8 mouse cellular contexts compared by ENCODE assay signal in the genomic region with DNA sequence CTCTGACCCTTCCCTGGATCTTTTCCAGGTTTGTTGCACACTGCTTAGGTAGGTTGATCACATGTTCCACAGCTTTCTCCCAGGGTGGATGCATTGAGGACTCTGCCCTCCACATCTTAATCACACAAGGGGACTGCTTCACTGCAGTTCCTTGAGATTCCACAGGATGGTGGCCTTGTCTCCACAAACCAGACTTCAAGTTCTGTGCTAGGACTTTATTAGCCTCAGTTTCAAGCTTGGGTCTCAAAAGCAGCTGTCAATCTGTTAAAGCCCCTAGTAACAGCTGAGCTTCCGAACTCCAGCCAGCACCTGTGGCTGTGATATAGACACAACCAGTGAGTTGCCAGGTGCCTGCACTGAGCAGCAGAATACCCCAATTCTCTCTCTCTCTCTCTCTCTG.
DNase-seq lines count a peak whose midpoint lies in the region; ATAC-seq and TF ChIP-seq lines count a peak whose summit lies in the region.

No protein-coding gene starts in this region.

- ATAC-seq in common myeloid progenitor, adult 5-6 weeks (replicated peaks; ENCODE audit: low read depth, poor library complexity, severe bottlenecking) = 0 out of 2 replicates have a peak, but pooled peaks have one; percentile 32
- ATAC-seq in midbrain, postnatal 0 days (ENCODE audit: low FRiP score) = peak; percentile 83
- no peak for ATAC-seq in megakaryocyte, adult 5-6 weeks (ENCODE audit: poor library complexity, severe bottlenecking)

- no peak overlapping the region for H3K4me3 ChIP-seq in heart, adult 2 months
- H3K4me3 ChIP-seq in kidney, adult 2 months (ENCODE audit: insufficient read depth, low read depth, low read length) = no peak overlapping the region
- H3K4me3 ChIP-seq in midbrain, postnatal 0 days (ENCODE audit: low read depth, low read length) = no peak overlapping the region

- peak; percentile 83 for TF ChIP-seq CTCF in heart, adult 2 months (IDR thresholded peaks at IDR 0.05)
- TF ChIP-seq CTCF in kidney, adult 2 months (conservative IDR thresholded peaks at IDR 0.05; ENCODE audit: insufficient read depth, insufficient read length, low read depth, low read length) = peak; percentile 66; the same call in 1 of the 2 replicates
- peak; percentile 91 for TF ChIP-seq CTCF in midbrain, postnatal 0 days (IDR thresholded peaks at IDR 0.05)

- H3K79me2 ChIP-seq in heart, adult 2 months (replicated peaks; ENCODE audit: control insufficient read depth, insufficient read depth, low read length) = no peaks in the 10 kb centered on the region

- H3K36me3 ChIP-seq in heart, adult 2 months (ENCODE audit: control insufficient read depth, insufficient read depth, low read length) = no peaks in the 10 kb centered on the region
- H3K36me3 ChIP-seq in kidney, adult 2 months (ENCODE audit: control insufficient read depth, insufficient read depth, low read length) = no peaks in the 10 kb centered on the region
- no peaks in the 10 kb centered on the region for H3K36me3 ChIP-seq in midbrain, postnatal 0 days (ENCODE audit: insufficient read depth, low read length)

- WGBS in heart, adult 2 months = 21% methylated on average over 1 of the region's 1 CpGs
- WGBS in kidney, adult 2 months = 10% methylated on average over 1 of the region's 1 CpGs
- 8% methylated on average over 1 of the region's 1 CpGs for WGBS in midbrain, postnatal 0 days

- no peak for TF ChIP-seq EP300 in heart, adult 2 months (IDR thresholded peaks at IDR 0.05; ENCODE audit: insufficient read depth, low read depth, low read length)

- no peaks in the 10 kb centered on the region for H3K27me3 ChIP-seq in heart, adult 2 months (ENCODE audit: control insufficient read depth, insufficient read depth, low read length)
- H3K27me3 ChIP-seq in kidney, adult 2 months (replicated peaks; ENCODE audit: control insufficient read depth, insufficient read depth, low read length) = no peaks in the 10 kb centered on the region
- no peaks in the 10 kb centered on the region for H3K27me3 ChIP-seq in midbrain, postnatal 0 days (ENCODE audit: insufficient read depth, low read length)

- intact Hi-C loops in heart, adult 2 months (cut with DNase I) = loop anchor here (1.0 to 5.0 kb wide), 2 partner anchors 213 to 356 kb away; no protein-coding TSS in a partner anchor
- intact Hi-C loops in heart, postnatal 25 days (cut with DNase I) = loop anchor here (5.0 kb wide), 1 partner anchor 356 kb away; no protein-coding TSS in a partner anchor
- intact Hi-C loops in left cerebral cortex, postnatal 14 days (cut with DNase I) = loop anchor here (1.0 to 5.0 kb wide), 2 partner anchors 212 to 356 kb away; no protein-coding TSS in a partner anchor

- no peaks in the 10 kb centered on the region for H3K9me3 ChIP-seq in midbrain, postnatal 0 days (ENCODE audit: low read length)

- H3K4me1 ChIP-seq in heart, adult 2 months (ENCODE audit: control insufficient read depth, insufficient read depth, low read length) = no peaks in the 10 kb centered on the region
- no peaks in the 10 kb centered on the region for H3K4me1 ChIP-seq in kidney, adult 2 months (ENCODE audit: control insufficient read depth, insufficient read depth, low read length)
- H3K4me1 ChIP-seq in midbrain, postnatal 0 days (ENCODE audit: insufficient read depth, low read length) = no peaks in the 10 kb centered on the region

- H3K27ac ChIP-seq in heart, adult 2 months = no peak overlapping the region
- H3K27ac ChIP-seq in kidney, adult 2 months (ENCODE audit: insufficient read depth, low read depth, low read length) = no peak overlapping the region
- H3K27ac ChIP-seq in midbrain, postnatal 0 days (ENCODE audit: low read depth, low read length) = no peak overlapping the region

- no peak overlapping the region for H3K4me2 ChIP-seq in midbrain, postnatal 0 days (ENCODE audit: low read depth, low read length, poor library complexity, severe bottlenecking)

- peak; percentile 9 to 42 for DNase-seq in heart, adult 2 months
- no peak for DNase-seq in heart, postnatal 25 days (ENCODE audit: low spot score)
- DNase-seq in gastrocnemius, postnatal 10 days = peak; percentile 28
- peak; percentile 56 for DNase-seq in kidney, adult 2 months
- DNase-seq in left cerebral cortex, postnatal 14 days (ENCODE audit: low spot score in 2 of 2) = peak; percentile 64
- DNase-seq in midbrain, postnatal 0 days (ENCODE audit: low spot score) = peak; percentile 89

- no peak overlapping the region for H3K9ac ChIP-seq in heart, adult 2 months (ENCODE audit: low read depth, low read length)
- no peak overlapping the region for H3K9ac ChIP-seq in midbrain, postnatal 0 days (replicated peaks; ENCODE audit: low read length, poor library complexity, severe bottlenecking)

- TF ChIP-seq POLR2A in heart, adult 2 months (IDR thresholded peaks at IDR 0.05; ENCODE audit: insufficient read depth, low read depth, low read length) = no peak
- TF ChIP-seq POLR2A in kidney, adult 2 months (IDR thresholded peaks at IDR 0.05; ENCODE audit: low read depth, low read length) = no peak
